Mouse (Mus musculus): ENCODE data around the gene Anxa4. TPM values are rescaled to one million over a fixed set of nuclear protein-coding genes. Genes with fewer than 3 reads are reported as not detected.

The Anxa4 gene
- 6.8 and 7.0 TPM in 2 replicates for polyA plus RNA-seq (2016; fragmentation: Nextera tagmentation; extraction: Ambion mirVana)

GRCm38 (mm10) chr6:86793021-86793815, at the start of gene Anxa4:
Gene Anxa4, minus strand, starts transcription at chr6:86793584.
- Histone ChIP-seq H3K4me1 (peaks cover 16% of the 10 kb centered on the region), H3K27me3 (replicated peaks; ENCODE audit: low read depth, poor library complexity, severe bottlenecking) (peaks cover 66% of the 10 kb centered on the region), H3K36me3 (replicated peaks) (no peaks in the 10 kb centered on the region), H3K4me3 (peak within 1 kb of the TSS; percentile 73), H3K27ac (replicated peaks) (peak within 1 kb of the TSS; percentile 44), H3K9me3 (no peaks in the 10 kb centered on the region)
- DNase-seq (ENCODE audit: low spot score): peak; percentile 70
- under 1% methylated on average over 41 of the region's 41 CpGs for WGBS

DNA sequence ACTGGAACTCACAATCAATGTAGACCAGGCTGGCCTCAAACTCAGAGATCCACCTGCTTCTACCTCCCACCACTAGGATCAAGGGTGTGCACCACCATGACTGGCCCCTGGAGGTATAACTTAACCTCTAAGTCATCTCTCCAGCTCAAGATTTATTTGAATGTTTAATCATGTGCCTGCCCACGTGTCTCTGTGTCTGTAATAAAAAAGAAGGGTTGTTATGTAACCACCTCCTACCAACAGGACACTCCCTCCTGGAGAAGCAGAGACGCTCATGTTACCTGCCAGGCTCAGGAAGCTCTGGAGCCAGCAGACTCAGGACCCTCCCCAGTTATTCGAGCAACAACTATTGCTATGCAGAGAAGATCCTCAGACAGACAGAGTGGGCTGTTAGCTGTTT, 48.6 kb upstream of the Anxa4 start:
- H3K27ac ChIP-seq (replicated peaks): no peak overlapping the region
- H3K27me3 ChIP-seq (replicated peaks; ENCODE audit: low read depth, poor library complexity, severe bottlenecking): no peaks in the 10 kb centered on the region
- H3K9me3 ChIP-seq: no peaks in the 10 kb centered on the region
- H3K36me3 ChIP-seq (replicated peaks): no peaks in the 10 kb centered on the region
- no peaks in the 10 kb centered on the region for H3K4me1 ChIP-seq
- DNase-seq (ENCODE audit: low spot score): no peak
- no peak overlapping the region for H3K4me3 ChIP-seq
- WGBS: 72% methylated on average over 3 of the region's 3 CpGs

- no peak overlapping the region for H3K4me3 ChIP-seq
- H3K36me3 ChIP-seq (replicated peaks): no peaks in the 10 kb centered on the region
- H3K9me3 ChIP-seq: no peaks in the 10 kb centered on the region
- no peak overlapping the region for H3K27ac ChIP-seq (replicated peaks)
- no peaks in the 10 kb centered on the region for H3K4me1 ChIP-seq
- DNase-seq (ENCODE audit: low spot score): no peak
- 85% methylated on average over 2 of the region's 2 CpGs for WGBS
- H3K27me3 ChIP-seq (replicated peaks; ENCODE audit: low read depth, poor library complexity, severe bottlenecking): no peaks in the 10 kb centered on the region
Observed at GRCm38 (mm10) chr6:86839089-86839488, 45.7 kb upstream of the Anxa4 start.

DNA sequence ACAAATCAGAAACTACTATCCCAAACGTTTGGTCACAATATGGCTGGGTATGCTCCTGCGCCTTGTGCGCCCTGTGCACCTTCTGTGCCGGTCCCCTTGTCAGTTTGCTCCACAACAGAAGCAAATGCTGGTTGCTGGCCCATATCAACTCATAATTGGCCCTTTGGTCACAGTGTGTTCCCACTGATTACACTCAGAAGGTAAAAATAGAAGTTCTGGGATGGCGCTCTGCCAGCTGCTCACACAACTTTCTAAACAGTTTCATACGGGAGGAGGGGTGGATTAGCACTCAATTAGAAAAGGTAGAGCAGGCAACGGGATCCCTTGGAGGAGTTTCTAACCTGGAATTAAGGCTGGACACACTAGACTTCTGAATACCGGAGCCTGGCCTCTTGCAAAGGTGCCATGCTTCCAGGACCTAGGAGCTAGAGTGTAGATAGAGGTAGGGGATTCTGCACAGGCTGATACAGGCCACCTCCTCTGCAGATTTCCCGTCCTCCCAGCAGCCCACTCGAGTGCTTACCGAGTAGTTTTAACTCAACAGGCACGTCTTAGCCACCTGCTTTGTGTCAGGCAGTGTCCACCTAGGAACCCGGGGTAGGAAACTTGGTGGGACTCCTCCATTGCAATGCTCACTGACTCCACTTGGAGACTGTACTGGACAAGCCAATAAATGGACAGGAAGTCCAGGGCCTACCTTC, 39.6 kb upstream of the Anxa4 start:
- no peak for DNase-seq (ENCODE audit: low spot score)
- H3K36me3 ChIP-seq (replicated peaks): no peaks in the 10 kb centered on the region
- 86% methylated on average over 13 of the region's 13 CpGs for WGBS
- H3K4me1 ChIP-seq: no peaks in the 10 kb centered on the region
- H3K27me3 ChIP-seq (replicated peaks; ENCODE audit: low read depth, poor library complexity, severe bottlenecking): no peaks in the 10 kb centered on the region
- no peak overlapping the region for H3K27ac ChIP-seq (replicated peaks)
- H3K9me3 ChIP-seq: no peaks in the 10 kb centered on the region
- no peak overlapping the region for H3K4me3 ChIP-seq

GRCm38 (mm10) chr6:86830738-86831500, 37.5 kb upstream of the Anxa4 start:
- WGBS: 73% methylated on average over 10 of the region's 10 CpGs
- H3K27ac ChIP-seq (replicated peaks): no peak overlapping the region
- H3K9me3 ChIP-seq: no peaks in the 10 kb centered on the region
- no peaks in the 10 kb centered on the region for H3K4me1 ChIP-seq
- DNase-seq (ENCODE audit: low spot score): no peak
- H3K27me3 ChIP-seq (replicated peaks; ENCODE audit: low read depth, poor library complexity, severe bottlenecking): no peaks in the 10 kb centered on the region
- H3K4me3 ChIP-seq: no peak overlapping the region
- H3K36me3 ChIP-seq (replicated peaks): no peaks in the 10 kb centered on the region

DNA sequence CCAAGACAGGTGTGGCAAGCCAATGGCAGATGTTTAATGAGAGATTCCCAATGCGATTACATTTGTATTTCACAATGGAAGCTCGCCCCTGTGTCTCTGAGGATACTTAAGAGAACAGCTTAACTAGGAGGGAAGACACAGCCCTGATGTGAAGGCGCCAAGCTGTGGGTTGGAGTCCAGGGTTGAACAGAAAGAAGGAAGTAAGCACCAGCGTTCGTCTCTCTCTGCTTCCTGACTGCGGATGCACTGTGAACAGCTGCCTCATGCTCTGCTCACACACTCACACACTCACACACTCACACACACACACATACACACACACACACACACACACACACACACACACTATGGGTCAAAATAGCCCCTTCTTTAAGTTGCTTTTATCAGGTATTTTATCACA, 36.4 kb upstream of the Anxa4 start:
- Histone ChIP-seq H3K36me3 (replicated peaks) (no peaks in the 10 kb centered on the region), H3K9me3 (no peaks in the 10 kb centered on the region), H3K4me3 (no peak overlapping the region), H3K27ac (replicated peaks) (no peak overlapping the region), H3K27me3 (replicated peaks; ENCODE audit: low read depth, poor library complexity, severe bottlenecking) (no peaks in the 10 kb centered on the region), H3K4me1 (no peaks in the 10 kb centered on the region)
- no peak for DNase-seq (ENCODE audit: low spot score)
- whole genome bisulfite sequencing: 89% methylated on average over 6 of the region's 6 CpGs

DNA sequence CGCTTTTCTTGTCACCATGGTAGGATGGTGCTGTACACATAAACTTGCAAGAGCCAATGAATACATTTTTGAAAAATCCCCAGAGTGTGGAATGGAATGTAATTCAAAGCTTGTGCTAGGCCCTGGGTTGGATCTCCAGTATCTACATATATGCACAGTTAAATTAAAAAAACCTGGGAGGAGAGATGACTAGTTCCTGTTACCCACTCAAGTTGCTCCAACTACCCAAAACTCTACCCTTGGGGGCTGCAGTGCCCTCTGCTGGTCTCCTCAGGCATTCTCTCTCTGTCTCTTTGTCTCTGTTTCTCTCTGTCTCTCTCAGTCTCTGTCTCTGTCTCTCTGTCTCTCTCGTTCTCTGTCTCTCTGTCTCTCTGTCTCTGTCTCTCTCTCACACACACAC, 34.0 kb upstream of the Anxa4 start:
- DNase-seq (ENCODE audit: low spot score): no peak
- Histone ChIP-seq H3K9me3 (no peaks in the 10 kb centered on the region), H3K36me3 (replicated peaks) (no peaks in the 10 kb centered on the region), H3K27me3 (replicated peaks; ENCODE audit: low read depth, poor library complexity, severe bottlenecking) (peaks cover 18% of the 10 kb centered on the region), H3K27ac (replicated peaks) (no peak overlapping the region), H3K4me1 (peaks cover 9% of the 10 kb centered on the region), H3K4me3 (no peak overlapping the region)
- WGBS: 78% methylated on average over 2 of the region's 2 CpGs

DNA sequence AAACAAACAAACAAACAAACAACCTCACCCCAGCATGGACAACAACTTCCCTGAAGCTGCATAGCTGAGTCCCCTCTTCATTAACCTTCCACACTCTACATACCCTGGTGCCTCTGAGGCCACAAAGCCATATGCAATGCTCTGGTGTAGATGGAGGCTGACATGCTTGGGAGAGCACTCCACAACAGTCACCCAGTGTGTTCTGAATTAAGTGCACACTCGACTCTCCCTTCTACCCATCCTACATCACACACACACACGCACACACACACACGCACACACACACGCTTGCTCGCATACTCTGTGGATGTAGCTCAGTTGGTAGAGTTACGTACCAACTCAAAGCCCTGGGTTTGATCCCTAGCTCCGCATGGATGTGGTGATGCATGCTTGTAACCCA, 31.0 kb upstream of the Anxa4 start:
- DNase-seq (ENCODE audit: low spot score): no peak
- no peaks in the 10 kb centered on the region for H3K9me3 ChIP-seq
- no peak overlapping the region for H3K27ac ChIP-seq (replicated peaks)
- peaks cover 22% of the 10 kb centered on the region for H3K27me3 ChIP-seq (replicated peaks; ENCODE audit: low read depth, poor library complexity, severe bottlenecking)
- peaks cover 13% of the 10 kb centered on the region for H3K4me1 ChIP-seq
- WGBS: 91% methylated on average over 7 of the region's 7 CpGs
- no peaks in the 10 kb centered on the region for H3K36me3 ChIP-seq (replicated peaks)
- no peak overlapping the region for H3K4me3 ChIP-seq

GRCm38 (mm10) chr6:86823824-86824223, 30.4 kb upstream of the Anxa4 start:
- H3K36me3 ChIP-seq (replicated peaks): no peaks in the 10 kb centered on the region
- peaks cover 13% of the 10 kb centered on the region for H3K4me1 ChIP-seq
- no peak overlapping the region for H3K4me3 ChIP-seq
- peaks cover 22% of the 10 kb centered on the region for H3K27me3 ChIP-seq (replicated peaks; ENCODE audit: low read depth, poor library complexity, severe bottlenecking)
- no peak for DNase-seq (ENCODE audit: low spot score)
- no peak overlapping the region for H3K27ac ChIP-seq (replicated peaks)
- whole genome bisulfite sequencing: 36% methylated on average over 10 of the region's 10 CpGs
- no peaks in the 10 kb centered on the region for H3K9me3 ChIP-seq

DNA sequence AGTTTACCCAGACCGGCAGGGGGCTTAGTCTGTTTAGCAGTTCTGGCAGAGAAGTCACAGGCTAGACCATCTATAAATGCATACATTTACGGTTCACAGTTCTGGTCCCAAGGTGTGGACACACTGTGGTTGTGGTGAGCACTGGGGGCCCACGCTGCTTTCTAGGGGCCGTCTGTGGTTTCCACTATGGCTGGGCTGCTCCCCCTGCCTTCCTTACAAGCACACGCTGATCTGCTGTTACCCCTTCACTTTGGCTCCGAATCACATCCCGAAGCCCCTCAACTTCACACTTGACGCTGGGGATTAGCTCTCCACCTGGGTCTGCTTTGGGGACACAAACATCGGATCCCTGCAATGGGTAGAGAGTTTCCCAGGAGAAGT, 29.7 kb upstream of the Anxa4 start:
- no peaks in the 10 kb centered on the region for H3K9me3 ChIP-seq
- H3K27me3 ChIP-seq (replicated peaks; ENCODE audit: low read depth, poor library complexity, severe bottlenecking): peaks cover 22% of the 10 kb centered on the region
- 27% methylated on average over 9 of the region's 9 CpGs for WGBS
- peak overlapping the region; percentile 38; the same call in 1 of the 2 replicates for H3K4me3 ChIP-seq
- no peaks in the 10 kb centered on the region for H3K36me3 ChIP-seq (replicated peaks)
- DNase-seq (ENCODE audit: low spot score): no peak
- H3K27ac ChIP-seq (replicated peaks): no peak overlapping the region
- peaks cover 13% of the 10 kb centered on the region for H3K4me1 ChIP-seq

DNA sequence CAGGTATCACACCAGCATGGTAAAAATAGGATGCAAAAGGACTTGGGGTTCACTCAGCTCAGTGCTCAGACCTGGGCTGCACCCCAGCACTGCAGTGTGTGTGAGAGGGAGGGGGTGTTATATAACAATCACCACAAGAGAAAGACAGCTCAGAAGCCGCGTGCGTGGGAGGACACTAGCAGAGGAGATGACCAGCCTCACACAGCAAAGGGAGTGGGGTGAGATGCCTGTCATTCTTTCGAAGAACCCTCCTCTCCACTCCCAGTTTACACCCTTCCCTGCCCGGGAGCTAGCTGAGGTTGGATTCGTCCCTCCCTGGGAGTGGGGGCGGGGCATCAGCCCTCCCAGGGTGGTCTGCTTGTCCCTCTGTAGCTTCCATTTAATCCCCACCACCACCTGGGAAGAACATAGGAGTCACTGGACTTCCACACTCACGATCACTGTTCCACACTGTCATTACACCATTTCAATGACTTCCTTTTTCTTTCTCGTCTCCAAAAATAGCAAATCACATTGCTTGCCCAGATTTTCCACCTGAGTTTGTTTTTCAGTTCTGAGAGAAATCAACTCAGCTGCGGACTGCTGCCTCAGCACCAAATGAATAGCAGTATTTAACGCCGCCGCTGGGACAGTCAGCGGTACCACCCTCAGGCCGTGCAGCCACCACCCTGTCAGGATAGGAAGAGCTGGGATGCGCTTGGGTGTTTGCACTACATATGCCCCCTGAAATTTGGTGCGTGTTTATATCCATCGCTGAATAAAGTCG, 29.1 kb upstream of the Anxa4 start:
- WGBS: 3% methylated on average over 19 of the region's 19 CpGs
- Histone ChIP-seq H3K27me3 (replicated peaks; ENCODE audit: low read depth, poor library complexity, severe bottlenecking) (peaks cover 22% of the 10 kb centered on the region), H3K36me3 (replicated peaks) (no peaks in the 10 kb centered on the region), H3K9me3 (no peaks in the 10 kb centered on the region), H3K4me1 (peaks cover 13% of the 10 kb centered on the region), H3K27ac (replicated peaks) (no peak overlapping the region; the same call in 1 of the 2 replicates), H3K4me3 (peak overlapping the region; percentile 38)
- peak; percentile 47 for DNase-seq (ENCODE audit: low spot score)

DNA sequence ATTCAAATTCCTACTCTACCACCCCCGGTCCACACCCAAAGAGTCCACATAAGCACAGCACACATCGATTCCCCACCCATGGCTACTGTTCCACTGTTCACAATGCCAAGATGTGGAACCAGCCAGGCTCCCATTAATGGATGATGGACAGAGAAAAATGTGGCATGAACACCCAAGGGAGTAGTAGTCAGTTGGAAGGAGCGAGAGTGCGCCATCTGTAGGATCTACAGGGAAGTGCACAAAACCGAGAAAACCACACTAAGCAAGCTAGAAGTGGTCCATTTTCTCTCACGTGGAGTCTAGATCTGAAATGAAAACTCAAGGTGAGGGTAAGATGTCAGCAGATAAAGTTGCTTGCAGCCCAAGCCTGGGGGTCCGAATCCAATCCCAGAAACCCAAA, 27.3 kb upstream of the Anxa4 start:
- Histone ChIP-seq H3K4me3 (no peak overlapping the region), H3K4me1 (peaks cover 24% of the 10 kb centered on the region), H3K27ac (replicated peaks) (no peak overlapping the region), H3K9me3 (no peaks in the 10 kb centered on the region), H3K27me3 (replicated peaks; ENCODE audit: low read depth, poor library complexity, severe bottlenecking) (peaks cover 22% of the 10 kb centered on the region), H3K36me3 (replicated peaks) (no peaks in the 10 kb centered on the region)
- no peak for DNase-seq (ENCODE audit: low spot score)
- WGBS: 65% methylated on average over 7 of the region's 7 CpGs

Measured in embryonic facial prominence, embryonic 10.5 days (tissue).